Mouse (Mus musculus) stomach, embryonic 16.5 days (tissue): ENCODE measurements around the gene Klf1. TPM values are rescaled to one million over a fixed set of nuclear protein-coding genes. Genes with fewer than 3 reads are reported as not detected.

Experiments used
- ATAC-seq: fragments of 200-750 bp; cut with Nextera tagmentation; 2 replicates; pipeline ENCODE4 v1.8.0; 2017; ENCODE audit warnings: moderate number of reproducible peaks, moderate TSS enrichment; ENCODE audit not compliant: insufficient read depth, low FRiP score
- H3K27ac ChIP-seq: fragments of 300-500 bp; sonication (generic); 2 replicates; pipeline ENCODE4 v1.5.1; 2014; ENCODE audit warnings: low read length
- H3K27me3 ChIP-seq: fragments of 300-500 bp; sonication (generic); 2 replicates; pipeline ENCODE4 v1.6.1; 2014; ENCODE audit warnings: low read length, control low read depth, mixed read lengths; ENCODE audit not compliant: control insufficient read depth, insufficient read depth
- H3K36me3 ChIP-seq: fragments of 300-500 bp; sonication (generic); 2 replicates; pipeline ENCODE4 v1.6.1; 2014; ENCODE audit warnings: low read length; ENCODE audit not compliant: control insufficient read depth, insufficient read depth
- H3K4me1 ChIP-seq: fragments of 300-500 bp; sonication (generic); 2 replicates; pipeline ENCODE4 v1.6.1; 2014; ENCODE audit warnings: low read length, control low read depth, mixed read lengths; ENCODE audit not compliant: control insufficient read depth, insufficient read depth
- H3K4me2 ChIP-seq: fragments of 300-500 bp; sonication (generic); 2 replicates; pipeline ENCODE4 v1.6.1; 2014; ENCODE audit warnings: low read depth, low read length, mixed read lengths
- H3K4me3 ChIP-seq: fragments of 300-500 bp; sonication (generic); replicated peaks from 2 replicates; pipeline ENCODE4 v1.5.1; 2014; ENCODE audit warnings: mild to moderate bottlenecking, low read length
- H3K9ac ChIP-seq: fragments of 300-500 bp; sonication (generic); 2 replicates; pipeline ENCODE4 v1.6.1; 2014; ENCODE audit warnings: low read length
- H3K9me3 ChIP-seq: fragments of 300-500 bp; sonication (generic); replicated peaks from 2 replicates; pipeline ENCODE4 v1.6.1; 2016; ENCODE audit warnings: low read length, control low read depth; ENCODE audit not compliant: control insufficient read depth
- WGBS: fragments of 180-500 bp; shearing (Covaris S2); extraction: QIAGEN DNeasy Blood & Tissue Kit; methylation state at CpG from one replicate; pipeline ENCODE4 v1.1.7; 2014; 5-methylcytosine and 5-hydroxymethylcytosine counted together
- polyA plus RNA-seq: library from polyadenylated mRNA; unstranded; fragments of >200 nt; fragmentation: Nextera tagmentation; extraction: Ambion mirVana; gene quantifications from 2 replicates; pipeline ENCODE4 v1.2.1, GENCODE M21; 2015

Gene Klf1
- 15.7 and 18.4 TPM in 2 replicates for polyA plus RNA-seq

DNA sequence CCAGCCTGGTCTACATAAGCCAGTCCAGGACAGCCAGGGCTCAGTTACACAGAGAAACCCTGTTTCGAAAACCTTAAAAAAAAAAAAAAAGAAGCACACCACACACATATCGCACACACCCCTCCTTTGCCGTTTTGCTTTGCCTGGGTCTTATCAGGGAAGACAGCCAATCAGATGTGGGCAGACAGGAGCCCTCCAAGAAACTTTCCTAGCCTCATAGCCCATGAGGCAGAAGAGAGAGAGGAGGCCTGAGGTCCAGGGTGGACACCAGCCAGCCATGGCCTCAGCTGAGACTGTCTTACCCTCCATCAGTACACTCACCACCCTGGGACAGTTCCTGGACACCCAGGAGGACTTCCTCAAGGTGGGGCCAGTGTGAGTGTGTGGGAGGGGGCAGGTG is at the start of gene Klf1:
Gene Klf1 (plus strand): TSS at position 177 of the 400 bp plus-strand sequence.
- Histone ChIP-seq H3K9ac (peak within 1 kb of the TSS; percentile 90), H3K27ac (peak within 1 kb of the TSS; percentile 84), H3K9me3 (no peaks in the 10 kb centered on the region), H3K27me3 (no peaks in the 10 kb centered on the region), H3K4me1 (peaks cover 9% of the 10 kb centered on the region; the same call in 1 of the 2 replicates), H3K36me3 (no peaks in the 10 kb centered on the region), H3K4me3 (peak within 1 kb of the TSS; percentile 67), H3K4me2 (peak within 1 kb of the TSS; percentile 100)
- no peak for ATAC-seq
- 61% methylated on average over 3 of the region's 3 CpGs for WGBS

DNA sequence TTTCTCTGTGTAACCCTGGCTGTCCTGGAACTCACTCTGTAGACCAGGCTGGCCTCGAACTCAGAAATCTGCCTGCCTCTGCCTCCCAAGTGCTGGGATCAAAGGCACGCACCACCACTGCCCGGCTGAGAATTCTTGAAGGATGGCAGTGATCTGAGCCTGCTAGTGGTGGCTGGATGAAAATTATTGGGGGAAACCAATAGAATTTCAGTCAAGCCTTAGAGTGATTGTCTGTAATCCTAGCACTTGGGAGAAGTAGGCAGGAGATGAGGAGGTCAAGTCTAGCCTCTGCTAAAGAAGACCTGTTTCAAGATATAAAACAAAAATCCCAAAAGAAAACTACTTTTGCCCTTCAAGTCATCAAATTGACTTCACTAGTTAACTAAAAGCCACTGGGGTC is 45.3 kb upstream of the Klf1 start:
- WGBS, result 93% methylated on average over 3 of the region's 3 CpGs
- H3K4me1 ChIP-seq, result peaks cover 10% of the 10 kb centered on the region
- no peaks in the 10 kb centered on the region for H3K27me3 ChIP-seq
- H3K9ac ChIP-seq, result no peak overlapping the region
- H3K9me3 ChIP-seq, result no peaks in the 10 kb centered on the region
- no peak overlapping the region for H3K4me2 ChIP-seq
- peak overlapping the region; percentile 76; the same call in 1 of the 2 replicates for H3K4me3 ChIP-seq
- no peak overlapping the region for H3K27ac ChIP-seq
- no peak for ATAC-seq
- H3K36me3 ChIP-seq, result peaks cover 6% of the 10 kb centered on the region

DNA sequence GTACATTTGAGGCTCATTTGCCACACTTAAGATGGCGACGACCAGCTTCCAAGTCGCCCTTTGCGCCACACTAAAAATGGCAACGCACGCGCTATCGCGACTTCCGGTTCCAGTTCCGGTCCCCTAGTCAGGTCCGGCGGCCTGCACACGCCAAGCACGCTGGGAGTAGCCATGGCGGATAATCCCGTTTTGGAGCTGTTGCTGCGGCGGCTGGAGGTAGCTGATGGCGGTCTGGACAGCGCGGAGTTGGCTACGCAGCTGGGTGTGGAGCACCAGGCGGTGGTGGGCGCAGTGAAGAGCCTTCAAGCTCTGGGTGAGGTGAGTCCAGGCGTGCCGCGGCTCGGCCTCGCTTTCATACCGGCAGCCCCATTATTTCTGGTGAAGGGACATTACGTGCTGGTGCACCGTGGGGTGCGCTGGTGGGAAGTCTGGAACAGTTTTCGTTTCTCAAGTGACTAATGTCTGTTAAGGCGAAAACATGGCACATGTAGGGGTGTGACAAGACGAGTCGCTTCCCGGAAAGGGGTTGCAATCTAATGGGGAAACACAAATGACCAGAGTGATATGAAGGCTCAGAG is 44.8 kb upstream of the Klf1 start, which contains the start of gene Farsa:
Gene Farsa (plus strand): TSS at position 126 of the 578 bp plus-strand sequence.
- peak within 1 kb of the TSS; percentile 93 for H3K9ac ChIP-seq

DNA sequence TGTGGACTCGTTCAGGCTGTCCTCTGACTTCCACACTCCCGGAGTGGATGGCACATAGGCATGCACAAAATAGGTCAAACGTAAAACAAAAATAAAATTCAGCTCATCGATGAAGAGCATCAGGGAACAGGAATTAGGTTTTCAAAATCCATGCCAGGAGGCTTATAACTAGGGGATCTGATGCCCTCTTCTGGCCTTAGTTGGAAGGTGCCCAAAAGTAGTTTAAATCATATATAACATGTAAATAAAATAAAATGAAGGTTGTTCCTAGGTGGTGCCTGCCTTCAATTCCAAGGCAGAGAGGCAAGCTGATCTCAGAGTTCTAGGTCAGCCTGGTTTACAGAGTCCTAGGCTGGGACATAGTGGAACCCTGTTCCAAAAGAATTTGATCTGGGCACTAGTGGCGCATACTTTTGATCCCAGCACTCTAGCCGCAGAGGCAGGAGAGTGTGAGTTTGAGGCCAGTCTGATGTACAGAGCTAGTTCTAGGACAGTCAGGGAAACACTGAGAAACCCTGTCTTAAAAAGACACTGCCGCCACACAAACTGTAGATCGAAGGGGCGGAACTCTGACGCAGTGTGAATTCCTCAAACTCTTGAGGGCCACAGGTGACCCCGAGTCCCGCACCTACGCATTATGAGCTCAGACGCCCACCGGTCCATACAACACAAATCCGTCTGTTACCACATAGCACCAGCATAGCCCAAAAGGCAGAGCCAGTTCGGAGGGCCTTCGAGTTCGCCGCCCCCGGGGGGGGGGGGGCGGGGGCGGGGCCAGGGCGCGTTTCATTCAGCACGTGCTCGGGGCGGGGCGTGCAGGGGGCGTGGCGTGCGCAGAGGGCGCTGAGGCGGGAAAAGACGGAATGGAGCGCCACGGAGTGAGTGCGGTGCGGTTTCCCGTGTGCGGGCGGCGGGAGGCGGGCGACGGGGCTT is 30.1 kb upstream of the Klf1 start, which contains the start of gene Syce2:
Gene Syce2 (plus strand): TSS at position 736 of the 933 bp plus-strand sequence.
- Histone ChIP-seq H3K9ac (peak within 1 kb of the TSS; percentile 71), H3K36me3 (peaks cover 11% of the 10 kb centered on the region), H3K9me3 (no peaks in the 10 kb centered on the region), H3K4me3 (peak within 1 kb of the TSS; percentile 57), H3K4me1 (peaks cover 14% of the 10 kb centered on the region), H3K4me2 (peak within 1 kb of the TSS; percentile 100), H3K27ac (peak within 1 kb of the TSS; percentile 27; the same call in 1 of the 2 replicates), H3K27me3 (no peaks in the 10 kb centered on the region)
- peak; percentile 76; the same call in 1 of the 2 replicates for ATAC-seq
- 13% methylated on average over 42 of the region's 46 CpGs for WGBS

More for the DNA sequence above, 44.8 kb upstream of the Klf1 start, which contains the start of gene Farsa:
- Histone ChIP-seq H3K9me3 (no peaks in the 10 kb centered on the region), H3K4me2 (peak within 1 kb of the TSS; percentile 83), H3K4me3 (peak within 1 kb of the TSS; percentile 76), H3K36me3 (peaks cover 10% of the 10 kb centered on the region), H3K27me3 (no peaks in the 10 kb centered on the region), H3K27ac (peak within 1 kb of the TSS; percentile 69), H3K4me1 (peaks cover 10% of the 10 kb centered on the region)
- WGBS, result under 1% methylated on average over 39 of the region's 39 CpGs
- ATAC-seq, result peak; percentile 94

DNA sequence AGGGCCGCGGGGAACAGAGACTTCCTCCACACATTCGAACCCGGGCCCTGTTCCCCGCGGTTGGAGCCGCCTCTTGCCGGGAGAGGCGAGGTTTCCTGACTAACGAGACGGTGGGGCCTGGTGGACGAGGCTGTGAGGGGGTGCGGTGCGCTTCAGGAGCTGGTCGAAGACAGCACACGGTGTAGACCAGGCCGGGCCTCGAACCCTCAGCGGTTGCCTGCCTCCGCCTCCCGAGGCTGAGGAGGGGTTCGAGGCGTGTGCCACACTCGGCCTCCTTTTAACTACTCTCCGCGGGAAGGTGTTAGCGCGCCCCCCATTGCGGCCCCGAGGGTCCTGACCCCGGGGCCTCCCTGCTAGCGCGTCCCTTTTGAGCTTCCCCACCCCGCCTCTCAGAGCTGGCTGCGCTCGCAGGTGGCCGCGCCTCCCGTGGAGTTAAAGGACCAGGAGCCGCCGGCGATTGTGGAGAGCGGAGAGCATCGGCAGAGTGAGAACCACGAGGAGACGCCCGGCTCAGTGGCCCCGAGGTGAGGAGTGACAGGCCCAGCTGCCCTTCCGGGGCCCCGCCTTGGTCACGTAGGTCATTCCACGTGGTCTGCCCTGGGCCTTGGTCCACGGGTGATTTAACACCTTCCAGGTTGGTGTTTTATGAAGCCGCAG is 29.3 kb upstream of the Klf1 start:
- H3K27ac ChIP-seq, result no peak overlapping the region
- peak; percentile 65; the same call in 1 of the 2 replicates for ATAC-seq
- peak overlapping the region; percentile 100 for H3K4me2 ChIP-seq
- 2% methylated on average over 54 of the region's 54 CpGs for WGBS
- peak overlapping the region; percentile 71 for H3K9ac ChIP-seq
- H3K36me3 ChIP-seq, result peaks cover 9% of the 10 kb centered on the region
- H3K27me3 ChIP-seq, result no peaks in the 10 kb centered on the region
- peaks cover 14% of the 10 kb centered on the region for H3K4me1 ChIP-seq
- H3K4me3 ChIP-seq, result peak overlapping the region; percentile 57
- H3K9me3 ChIP-seq, result no peaks in the 10 kb centered on the region

DNA sequence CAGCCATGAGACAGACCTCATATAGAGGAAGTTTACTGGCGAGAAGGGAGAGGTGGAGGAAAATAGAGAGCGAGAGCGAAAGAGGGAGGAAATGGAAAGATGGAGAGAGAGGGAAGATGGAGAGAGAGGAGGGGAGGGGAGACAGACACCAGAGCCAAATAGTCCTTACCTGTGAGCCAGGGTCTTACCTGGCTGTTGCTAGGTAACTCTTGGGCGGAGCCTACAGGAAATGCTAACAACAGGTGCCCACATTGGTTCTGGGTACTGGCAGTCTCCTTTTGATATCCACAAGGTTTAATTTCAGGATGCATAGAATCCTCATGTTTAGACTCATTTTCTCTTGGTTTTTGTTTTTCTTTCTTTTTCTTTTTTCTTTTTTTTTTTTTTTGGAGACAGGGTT is 28.7 kb upstream of the Klf1 start:
- Histone ChIP-seq H3K9ac (peak overlapping the region; percentile 71), H3K4me2 (peak overlapping the region; percentile 100)

DNA sequence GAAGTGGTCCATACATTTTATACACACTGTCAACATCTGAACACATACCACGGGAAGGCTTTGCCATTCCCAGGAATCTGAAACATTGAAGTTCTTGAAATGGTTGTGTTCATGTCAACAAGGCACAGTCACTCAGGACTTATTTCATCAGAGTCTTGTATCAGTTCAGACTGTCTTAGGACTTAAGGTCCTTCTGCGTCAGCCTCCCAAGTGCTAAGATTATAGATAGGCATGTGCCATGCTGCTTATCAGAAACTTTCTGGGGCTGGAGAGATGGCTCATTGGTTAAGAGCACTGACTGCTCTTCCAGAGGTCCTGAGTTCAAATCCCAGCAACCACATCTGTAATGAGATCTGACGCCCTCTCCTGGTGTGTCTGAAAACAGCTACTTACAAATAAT is 27.4 kb upstream of the Klf1 start:
- Histone ChIP-seq H3K4me3 (no peak overlapping the region), H3K4me2 (no peak overlapping the region), H3K9me3 (no peaks in the 10 kb centered on the region), H3K4me1 (peaks cover 14% of the 10 kb centered on the region), H3K27me3 (no peaks in the 10 kb centered on the region), H3K27ac (no peak overlapping the region), H3K36me3 (no peaks in the 10 kb centered on the region), H3K9ac (no peak overlapping the region)
- 83% methylated on average over 3 of the region's 3 CpGs for WGBS
- ATAC-seq, result no peak

More for the DNA sequence above, 28.7 kb upstream of the Klf1 start:
- no peak for ATAC-seq
- Histone ChIP-seq H3K27ac (no peak overlapping the region), H3K36me3 (peaks cover 3% of the 10 kb centered on the region), H3K4me1 (peaks cover 14% of the 10 kb centered on the region), H3K27me3 (no peaks in the 10 kb centered on the region), H3K9me3 (no peaks in the 10 kb centered on the region), H3K4me3 (peak overlapping the region; percentile 57)
- 52% methylated on average over 4 of the region's 4 CpGs for WGBS

DNA sequence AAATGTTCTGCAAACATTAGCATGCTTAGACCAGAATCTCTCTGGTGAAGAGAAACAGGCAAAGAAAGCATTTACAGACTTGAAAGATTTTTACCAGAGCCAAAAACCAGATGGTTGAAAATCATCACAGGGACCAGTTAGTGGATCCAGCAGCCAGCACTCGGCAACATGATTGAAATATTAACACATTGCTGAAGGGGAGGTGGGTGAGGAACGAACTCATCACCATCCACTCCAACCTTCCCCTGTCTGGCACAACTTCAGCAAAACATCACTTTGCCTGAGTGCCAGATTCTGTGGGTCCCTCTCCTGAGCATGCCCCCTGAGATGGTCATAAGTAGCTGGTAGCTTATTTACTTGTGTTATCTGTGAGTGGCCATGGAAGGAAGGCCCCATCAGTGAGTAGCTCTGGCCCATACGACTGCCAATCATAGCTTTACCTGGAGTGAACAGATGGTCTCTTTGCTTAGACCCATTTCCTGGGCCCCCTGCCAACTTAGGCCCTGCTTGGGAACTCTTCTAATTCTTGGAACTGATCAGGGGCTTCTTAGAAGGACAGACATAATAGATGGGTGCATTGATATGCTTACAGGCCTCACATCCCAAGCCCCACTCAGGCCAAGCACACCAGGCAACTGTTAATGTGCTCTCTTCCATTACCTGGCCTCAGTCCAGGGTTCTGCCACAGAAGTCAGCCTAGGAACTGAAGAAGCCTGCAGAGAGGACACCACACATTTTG is 24.3 kb upstream of the Klf1 start:
- peaks cover 6% of the 10 kb centered on the region for H3K4me1 ChIP-seq
- H3K9ac ChIP-seq, result no peak overlapping the region
- H3K9me3 ChIP-seq, result no peaks in the 10 kb centered on the region
- H3K27me3 ChIP-seq, result no peaks in the 10 kb centered on the region
- WGBS, result 68% methylated on average over 3 of the region's 3 CpGs
- H3K36me3 ChIP-seq, result no peaks in the 10 kb centered on the region
- no peak overlapping the region for H3K27ac ChIP-seq
- no peak overlapping the region for H3K4me3 ChIP-seq
- ATAC-seq, result no peak
- H3K4me2 ChIP-seq, result no peak overlapping the region
